Mouse (Mus musculus) cerebellum, adult 9-11 months (tissue): Measurements from ENCODE around the gene Amelx.

Experiments used
- DNase-seq: peaks from one replicate; pipeline ENCODE4 v3.0.0; 2022

The Amelx gene

GRCm38 (mm10) chrX:169187100-169187499, at the start of gene Amelx:
Gene Amelx (minus strand): TSS chrX:169187200.
- no peak for DNase-seq

DNA sequence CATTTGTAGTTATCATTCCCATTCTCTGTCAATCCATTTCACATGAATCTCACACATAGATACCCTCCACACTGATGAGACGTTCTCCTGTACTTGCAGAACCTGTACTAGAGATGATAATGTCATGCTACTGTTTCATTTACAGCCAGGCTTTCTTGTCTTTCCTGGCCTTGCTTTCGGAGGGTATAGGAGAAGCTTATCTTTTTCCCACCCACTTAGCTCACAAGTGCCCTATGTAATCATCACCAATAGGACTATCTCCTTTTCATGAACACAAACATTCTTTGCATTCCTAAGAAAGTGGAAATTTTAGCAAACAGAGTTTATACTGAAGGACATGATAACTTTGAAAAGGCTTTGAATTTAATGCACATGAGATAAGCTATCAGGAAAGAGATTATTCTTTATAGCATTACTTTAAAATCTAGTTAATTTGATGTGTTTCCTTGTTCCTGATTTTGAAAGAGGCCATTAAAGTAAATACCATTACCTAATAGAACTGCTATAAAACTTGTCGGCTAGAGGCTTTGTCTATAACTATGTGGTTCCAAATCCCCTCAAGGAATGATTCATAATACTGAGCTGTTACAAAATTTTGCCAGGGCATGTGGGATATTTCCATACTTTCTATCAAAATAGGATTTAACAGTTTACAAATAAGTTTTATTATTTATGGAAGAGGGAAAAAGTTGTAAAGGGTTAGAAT, 35.5 kb upstream of the Amelx start:
- DNase-seq: no peak

- no peak for DNase-seq
Measured at GRCm38 (mm10) chrX:169220064-169220463, 33.1 kb upstream of the Amelx start.

GRCm38 (mm10) chrX:169210019-169210418, 23.0 kb upstream of the Amelx start:
- no peak for DNase-seq

DNA sequence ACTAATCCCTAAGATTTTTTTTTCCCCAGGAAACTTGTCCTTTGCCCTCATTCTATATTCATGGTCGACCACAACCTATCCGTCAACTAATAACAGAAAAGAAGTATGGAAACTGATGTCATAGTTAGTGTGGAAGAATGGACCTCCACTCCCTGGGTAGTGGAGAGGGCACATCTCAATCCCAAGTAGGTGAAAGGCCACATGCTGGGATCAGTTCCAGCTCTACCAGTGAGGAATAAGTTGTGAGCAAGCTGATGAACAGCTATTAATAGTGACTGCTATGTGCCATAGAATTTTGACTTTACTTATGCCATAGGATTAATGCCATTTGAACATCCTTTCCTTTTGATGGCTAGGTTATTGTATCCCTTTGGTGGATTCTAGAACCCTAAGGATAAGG, 8.4 kb downstream of the Amelx start:
- no peak for DNase-seq

GRCm38 (mm10) chrX:169173796-169174195, 13.2 kb downstream of the Amelx start:
- no peak for DNase-seq

- no peak for DNase-seq
Measured at GRCm38 (mm10) chrX:169170981-169171380, 16.0 kb downstream of the Amelx start.

DNA sequence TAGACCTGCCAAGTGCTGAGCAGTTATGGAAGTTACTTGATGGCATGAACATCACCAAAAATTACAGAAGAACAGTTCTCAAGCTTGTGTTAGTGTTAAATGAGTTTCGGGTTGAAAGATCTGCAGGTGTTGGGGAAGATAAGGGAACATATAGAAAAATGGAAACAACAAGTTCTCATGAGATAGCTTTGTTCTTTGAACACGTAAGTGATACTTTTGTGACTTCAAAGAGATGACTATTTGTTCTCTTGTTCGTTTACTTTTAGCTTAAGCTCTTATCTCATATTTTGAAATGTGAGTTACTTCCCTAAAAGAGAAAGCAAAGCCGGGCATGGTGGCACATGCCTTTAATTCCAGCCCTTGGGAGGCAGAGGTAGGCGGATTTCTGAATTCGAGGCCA, 28.6 kb downstream of the Amelx start:
- DNase-seq: no peak

DNA sequence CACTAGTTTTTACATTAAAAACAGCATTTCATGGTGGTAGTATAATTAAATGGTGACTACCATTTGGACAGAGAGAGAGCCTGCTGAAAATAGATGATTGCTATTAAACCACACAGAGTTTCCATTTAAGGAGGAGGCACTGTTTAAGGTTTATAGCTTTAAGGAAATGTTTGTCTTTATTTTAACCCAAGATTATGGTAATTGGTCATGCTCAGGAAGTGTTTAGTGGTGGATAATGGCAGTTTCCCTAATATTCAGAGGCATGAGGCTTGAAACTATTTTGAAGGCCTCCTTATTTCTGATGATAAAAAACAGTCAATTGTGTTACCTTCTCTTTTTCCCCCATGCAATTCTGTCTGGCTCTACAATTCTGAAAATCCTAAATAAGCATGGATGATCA, 33.2 kb downstream of the Amelx start:
- no peak for DNase-seq

- DNase-seq: no peak
Measured at GRCm38 (mm10) chrX:169140467-169140866, 46.5 kb downstream of the Amelx start.

DNA sequence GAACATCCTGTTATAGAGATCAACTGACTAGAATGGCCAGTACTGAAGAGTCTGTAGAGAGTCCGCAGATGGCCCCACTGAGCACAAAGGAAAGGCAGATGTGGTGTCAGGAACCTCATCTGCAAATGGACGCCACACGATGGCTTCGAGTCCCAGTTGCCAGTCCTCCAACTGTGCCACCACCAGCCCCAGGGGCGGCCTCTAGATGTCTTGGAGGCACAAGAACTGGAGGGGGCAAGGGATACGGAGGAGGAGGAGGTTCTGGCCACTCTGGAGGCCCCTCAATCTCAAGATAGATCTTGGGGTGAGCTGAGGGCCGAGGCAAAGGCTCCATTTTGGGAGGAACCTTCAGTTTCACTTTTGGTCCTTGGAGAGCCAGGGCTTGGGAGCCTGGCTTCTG, 47.2 kb downstream of the Amelx start:
- DNase-seq: no peak
